14 mouse cellular contexts compared by ENCODE assay signal in genomic region chr9:3030677-3031318, GRCm38 (mm10). TPM values are rescaled to one million over a fixed set of nuclear protein-coding genes. Genes with fewer than 3 reads are reported as not detected.
DNase-seq lines count a peak whose midpoint lies in the region; ATAC-seq and TF ChIP-seq lines count a peak whose summit lies in the region.
"Not testable (repeated sequence)": the region's sequence is repeated elsewhere in the genome, so short reads cannot be mapped to it uniquely, and the experiment has no call there.
"Had no signal": no experiment of that assay in that cellular context is flagged by ENCODE, and none has a peak within 500 bp of the region (broad histone marks: within the 10 kb centered on the region; RNA-seq: fewer than 3 reads in every experiment).

No protein-coding gene starts in this region.

- H3K9ac ChIP-seq in CH12.LX (ENCODE audit: insufficient read depth, low read depth); embryonic facial prominence, embryonic 14.5 days (ENCODE audit: low read depth, low read length); heart, embryonic 12.5 days; liver, embryonic 11.5 days (ENCODE audit: low read depth, low read length): not testable (repeated sequence)

- H3K4me2 ChIP-seq in CH12.LX (ENCODE audit: insufficient read depth, low read depth, poor library complexity, severe bottlenecking); embryonic facial prominence, embryonic 14.5 days (ENCODE audit: low read depth, low read length); heart, embryonic 12.5 days; liver, embryonic 11.5 days: not testable (repeated sequence)

- ATAC-seq in embryonic facial prominence, embryonic 14.5 days (ENCODE audit: low read depth); liver, embryonic 11.5 days (replicated peaks; ENCODE audit: low FRiP score): not testable (repeated sequence)
- peak; percentile 38; the same call in 1 of the 2 replicates for ATAC-seq in heart, embryonic 12.5 days (ENCODE audit: insufficient number of reproducible peaks, low FRiP score)

- TF ChIP-seq POLR2A in CH12.LX (IDR thresholded peaks at IDR 0.05; ENCODE audit: low read depth, low read length); brain, embryonic 14.5 days (IDR thresholded peaks at IDR 0.05; ENCODE audit: borderline replicate concordance, extremely low read depth, insufficient read depth, insufficient read length, poor library complexity, severe bottlenecking): not testable (repeated sequence)

- H3K27ac ChIP-seq in CH12.LX (ENCODE audit: insufficient read depth, low read depth); embryonic facial prominence, embryonic 14.5 days (replicated peaks; ENCODE audit: low read depth, low read length); heart, embryonic 12.5 days (ENCODE audit: poor library complexity, severe bottlenecking); liver, embryonic 11.5 days (ENCODE audit: low read depth, low read length): not testable (repeated sequence)

- WGBS in embryonic facial prominence, embryonic 14.5 days: 65% methylated on average over 2 of the region's 10 CpGs
- 52% methylated on average over 3 of the region's 10 CpGs for WGBS in heart, embryonic 12.5 days
- 49% methylated on average over 2 of the region's 10 CpGs for WGBS in liver, embryonic 11.5 days

- dilution Hi-C loops in CH12.LX (cut with MboI; ENCODE audit: extremely low pct_ligation_motif_present, extremely low pct_unique_long_range_greater_than_20kb, low sequenced_read_pairs): not testable (repeated sequence)

- not testable (repeated sequence) for TF ChIP-seq RAD21 in CH12.LX (IDR thresholded peaks at IDR 0.05; ENCODE audit: low read depth, low read length)

- not testable (repeated sequence) for H3K4me3 ChIP-seq in CH12.LX (replicated peaks in 1 of 3; ENCODE audit: low read depth in 2 of 3, low read length in 2 of 3, poor library complexity in 1 of 3); embryonic facial prominence, embryonic 14.5 days (ENCODE audit: low read depth, low read length); heart, embryonic 12.5 days; liver, embryonic 11.5 days (ENCODE audit: low read depth, low read length)

- H3K9me3 ChIP-seq in CH12.LX (replicated peaks; ENCODE audit: low read length); embryonic facial prominence, embryonic 14.5 days (ENCODE audit: control insufficient read depth, low read length); heart, embryonic 12.5 days (replicated peaks); liver, embryonic 11.5 days (ENCODE audit: control insufficient read depth, low read length): not testable (repeated sequence)

- not testable (repeated sequence) for H3K27me3 ChIP-seq in CH12.LX (replicated peaks); embryonic facial prominence, embryonic 14.5 days (replicated peaks; ENCODE audit: control insufficient read depth, insufficient read depth, low read length); heart, embryonic 12.5 days (replicated peaks); liver, embryonic 11.5 days (replicated peaks; ENCODE audit: control insufficient read depth, insufficient read depth, low read length)

- H3K36me3 ChIP-seq in CH12.LX (replicated peaks in 1 of 2; ENCODE audit: control insufficient read depth in 1 of 2, insufficient read depth in 1 of 2, low read length in 1 of 2); embryonic facial prominence, embryonic 14.5 days (ENCODE audit: control insufficient read depth, insufficient read depth, low read length); heart, embryonic 12.5 days; liver, embryonic 11.5 days (ENCODE audit: control insufficient read depth, insufficient read depth, low read length): not testable (repeated sequence)

- not testable (repeated sequence) for TF ChIP-seq EP300 in CH12.LX (IDR thresholded peaks at IDR 0.05; ENCODE audit: low read length)

- TF ChIP-seq CTCF in CH12.LX (conservative IDR thresholded peaks at IDR 0.05 in 1 of 2, IDR thresholded peaks at IDR 0.05 in 1 of 2; ENCODE audit: low read depth in 2 of 2, low read length in 2 of 2); brain, embryonic 14.5 days (IDR thresholded peaks at IDR 0.05; ENCODE audit: borderline replicate concordance, extremely low read depth, insufficient read depth, insufficient read length): not testable (repeated sequence)

- H3K4me1 ChIP-seq in CH12.LX (ENCODE audit: control insufficient read depth in 1 of 2, insufficient read depth in 2 of 2); embryonic facial prominence, embryonic 14.5 days (ENCODE audit: control insufficient read depth, insufficient read depth, low read length); heart, embryonic 12.5 days (replicated peaks); liver, embryonic 11.5 days (replicated peaks; ENCODE audit: control insufficient read depth, insufficient read depth, low read length): not testable (repeated sequence)

- peak; percentile 94 for DNase-seq in CH12.LX (ENCODE audit: extremely low read depth)
- peak; percentile 91 for DNase-seq in brain, embryonic 14.5 days (ENCODE audit: low read depth)
- peak; percentile 90 for DNase-seq in embryonic facial prominence, embryonic 14.5 days (ENCODE audit: low spot score)
- DNase-seq in induced T-regulatory cell, adult 2 months (ENCODE audit: low read depth): peak; percentile 94
- peak; percentile 76 for DNase-seq in liver, embryonic 11.5 days (ENCODE audit: low spot score)
- peak; percentile 99 for DNase-seq in neural tube, embryonic 10.5 days (ENCODE audit: extremely low spot score, low spot score)
- DNase-seq in thymus, postnatal 0 days (ENCODE audit: low spot score): peak; percentile 91

- in situ Hi-C loops in CH12.LX (cut with MboI; ENCODE audit: low pct_ligation_motif_present, low pct_unique_long_range_greater_than_20kb, low sequenced_read_pairs): not testable (repeated sequence)

- H3K79me2 ChIP-seq in CH12.LX (replicated peaks; ENCODE audit: control insufficient read depth, extremely low read depth, insufficient read depth, poor library complexity, severe bottlenecking): not testable (repeated sequence)

RNA-seq across cellular contexts. Expression of gene Gm17535, which starts 3.6 kb away (rescaled TPM):
- total RNA-seq in CH12.LX (2012; rRNA removed) (not detected in 2 replicates), CH12.LX (2014; rRNA removed) (not detected in 2 replicates)
- not detected in 2 replicates for polyA plus RNA-seq in CH12.LX (2012; ENCODE audit: insufficient read length, low read depth)
- not detected in 2 replicates for polyA plus RNA-seq in brain, embryonic 14.5 days (2012; rRNA removed)
- not detected in 2 replicates for polyA plus RNA-seq in embryonic facial prominence, embryonic 14.5 days (2014; fragmentation: Nextera tagmentation; extraction: Ambion mirVana)
- not detected in 2 replicates for polyA plus RNA-seq in heart, embryonic 12.5 days (2016; fragmentation: Nextera tagmentation; extraction: Ambion mirVana)
- not detected in 2 replicates for polyA plus RNA-seq in liver, embryonic 11.5 days (2014; fragmentation: Nextera tagmentation; extraction: Ambion mirVana)
- not detected in 2 replicates for polyA plus RNA-seq in thymus, postnatal 0 days (2015; fragmentation: Nextera tagmentation; extraction: Ambion mirVana)
- total RNA-seq: adrenal gland, postnatal 10 days; gastrocnemius, adult 18-20 months; layer of hippocampus, adult 2 months; left cerebral cortex, postnatal 10 days had no signal
- polyA plus RNA-seq: midbrain, embryonic 16.5 days; spleen, adult 2 months had no signal

RNA-seq across cellular contexts. Expression of gene Gm10717, which starts 5.6 kb away (rescaled TPM):
- not detected in 2 replicates for total RNA-seq in CH12.LX (2012; rRNA removed)
- not detected in 2 replicates for total RNA-seq in CH12.LX (2014; rRNA removed)
- polyA plus RNA-seq in CH12.LX (2012; ENCODE audit: insufficient read length, low read depth): 1.3 TPM in 1 of 2 replicates, not detected in the other
- polyA plus RNA-seq in brain, embryonic 14.5 days (2012; rRNA removed): not detected in 2 replicates
- polyA plus RNA-seq in embryonic facial prominence, embryonic 14.5 days (2014; fragmentation: Nextera tagmentation; extraction: Ambion mirVana): not detected in 2 replicates
- polyA plus RNA-seq in heart, embryonic 12.5 days (2016; fragmentation: Nextera tagmentation; extraction: Ambion mirVana): 0.28 TPM in 1 of 2 replicates, not detected in the other
- not detected in 2 replicates for polyA plus RNA-seq in liver, embryonic 11.5 days (2014; fragmentation: Nextera tagmentation; extraction: Ambion mirVana)
- not detected in 2 replicates for polyA plus RNA-seq in thymus, postnatal 0 days (2015; fragmentation: Nextera tagmentation; extraction: Ambion mirVana)
- total RNA-seq: gastrocnemius, adult 18-20 months; layer of hippocampus, adult 2 months had no signal
- polyA plus RNA-seq: spleen, adult 2 months had no signal

RNA-seq across cellular contexts. Expression of gene Gm10715, which starts 5.9 kb away (rescaled TPM):
- total RNA-seq in CH12.LX (2012; rRNA removed): not detected in 2 replicates
- total RNA-seq in CH12.LX (2014; rRNA removed): not detected in 2 replicates
- not detected in 2 replicates for polyA plus RNA-seq in CH12.LX (2012; ENCODE audit: insufficient read length, low read depth)
- polyA plus RNA-seq in brain, embryonic 14.5 days (2012; rRNA removed): not detected in 2 replicates
- not detected in 2 replicates for polyA plus RNA-seq in embryonic facial prominence, embryonic 14.5 days (2014; fragmentation: Nextera tagmentation; extraction: Ambion mirVana)
- polyA plus RNA-seq in heart, embryonic 12.5 days (2016; fragmentation: Nextera tagmentation; extraction: Ambion mirVana): not detected in 2 replicates
- not detected in 2 replicates for polyA plus RNA-seq in liver, embryonic 11.5 days (2014; fragmentation: Nextera tagmentation; extraction: Ambion mirVana)
- polyA plus RNA-seq in thymus, postnatal 0 days (2015; fragmentation: Nextera tagmentation; extraction: Ambion mirVana): not detected in 2 replicates
- total RNA-seq: adrenal gland, postnatal 10 days; gastrocnemius, adult 18-20 months; layer of hippocampus, adult 2 months; left cerebral cortex, postnatal 10 days had no signal
- polyA plus RNA-seq: midbrain, embryonic 16.5 days; spleen, adult 2 months had no signal

RNA-seq across cellular contexts. Expression of gene Gm10718, which starts 7.5 kb away (rescaled TPM):
- total RNA-seq in CH12.LX (2012; rRNA removed) (0.38 and 0.47 TPM in 2 replicates), CH12.LX (2014; rRNA removed) (not detected in 2 replicates)
- polyA plus RNA-seq in CH12.LX (2012; ENCODE audit: insufficient read length, low read depth): not detected in 2 replicates
- 1.1 and 7.3 TPM in 2 replicates for polyA plus RNA-seq in brain, embryonic 14.5 days (2012; rRNA removed)
- not detected in 2 replicates for polyA plus RNA-seq in embryonic facial prominence, embryonic 14.5 days (2014; fragmentation: Nextera tagmentation; extraction: Ambion mirVana)
- not detected in 2 replicates for polyA plus RNA-seq in heart, embryonic 12.5 days (2016; fragmentation: Nextera tagmentation; extraction: Ambion mirVana)
- polyA plus RNA-seq in liver, embryonic 11.5 days (2014; fragmentation: Nextera tagmentation; extraction: Ambion mirVana): not detected in 2 replicates
- 0.52 TPM in 1 of 2 replicates, not detected in the other for polyA plus RNA-seq in thymus, postnatal 0 days (2015; fragmentation: Nextera tagmentation; extraction: Ambion mirVana)
- total RNA-seq: gastrocnemius, adult 18-20 months had no signal
- polyA plus RNA-seq: midbrain, embryonic 16.5 days; spleen, adult 2 months had no signal

RNA-seq across cellular contexts. Expression of gene Gm10719, which starts 13.6 kb away (rescaled TPM):
- 0.55 and 1.1 TPM in 2 replicates for total RNA-seq in CH12.LX (2012; rRNA removed)
- not detected in 2 replicates for total RNA-seq in CH12.LX (2014; rRNA removed)
- polyA plus RNA-seq in CH12.LX (2012; ENCODE audit: insufficient read length, low read depth): 1.8 TPM in 1 of 2 replicates, not detected in the other
- 0.72 and 3.2 TPM in 2 replicates for polyA plus RNA-seq in brain, embryonic 14.5 days (2012; rRNA removed)
- not detected in 2 replicates for polyA plus RNA-seq in embryonic facial prominence, embryonic 14.5 days (2014; fragmentation: Nextera tagmentation; extraction: Ambion mirVana)
- polyA plus RNA-seq in heart, embryonic 12.5 days (2016; fragmentation: Nextera tagmentation; extraction: Ambion mirVana): 0.35 and 0.47 TPM in 2 replicates
- polyA plus RNA-seq in liver, embryonic 11.5 days (2014; fragmentation: Nextera tagmentation; extraction: Ambion mirVana): not detected in 2 replicates
- 0.21 TPM in 1 of 2 replicates, not detected in the other for polyA plus RNA-seq in thymus, postnatal 0 days (2015; fragmentation: Nextera tagmentation; extraction: Ambion mirVana)
- total RNA-seq: left cerebral cortex, postnatal 10 days had no signal
- polyA plus RNA-seq: midbrain, embryonic 16.5 days; spleen, adult 2 months had no signal
